Mouse (Mus musculus) myocyte (in vitro differentiated cells): ENCODE data around the gene Brat1.

Experiments
- CEBPB ChIP-seq: IDR thresholded peaks from 2 replicates; pipeline ENCODE4 v1.6.1; 2011; ENCODE audit warnings: mild to moderate bottlenecking, moderate library complexity; ENCODE audit not compliant: poor library complexity, insufficient read depth, severe bottlenecking
- E2F4 ChIP-seq: IDR thresholded peaks from one replicate; pipeline ENCODE4 v1.6.1; 2011; ENCODE audit warnings: mild to moderate bottlenecking, control low read depth, moderate library complexity; ENCODE audit not compliant: insufficient read depth
- MYOD1 ChIP-seq, 3 experiments: IDR thresholded peaks; one replicate each; pipeline ENCODE4 v1.6.1; 2011; ENCODE audit warnings: control low read depth in 2 of 3, low read depth in 2 of 3, mild to moderate bottlenecking in 2 of 3, moderate library complexity in 1 of 3; ENCODE audit not compliant: insufficient read length in 2 of 3, control insufficient read depth in 1 of 3
- MYOG ChIP-seq, 3 experiments: IDR thresholded peaks; one replicate each; pipeline ENCODE4 v1.6.1; 2011; ENCODE audit warnings: control low read depth in 2 of 3, low read depth in 2 of 3, mild to moderate bottlenecking in 2 of 3; ENCODE audit not compliant: insufficient read length in 2 of 3, control insufficient read depth in 1 of 3, insufficient read depth in 1 of 3
- POLR2A ChIP-seq: IDR thresholded peaks from one replicate; pipeline ENCODE4 v1.6.1; 2011; ENCODE audit warnings: low read depth, mild to moderate bottlenecking, control low read depth, moderate library complexity; ENCODE audit not compliant: insufficient read length
- POLR2AphosphoS2 ChIP-seq: IDR thresholded peaks from one replicate; pipeline ENCODE4 v1.6.1; 2011; ENCODE audit warnings: low read depth, control low read depth; ENCODE audit not compliant: insufficient read length
- SRF ChIP-seq: IDR thresholded peaks from one replicate; pipeline ENCODE4 v1.6.1; 2011; ENCODE audit warnings: low read depth; ENCODE audit not compliant: control insufficient read depth, insufficient read length

DNA sequence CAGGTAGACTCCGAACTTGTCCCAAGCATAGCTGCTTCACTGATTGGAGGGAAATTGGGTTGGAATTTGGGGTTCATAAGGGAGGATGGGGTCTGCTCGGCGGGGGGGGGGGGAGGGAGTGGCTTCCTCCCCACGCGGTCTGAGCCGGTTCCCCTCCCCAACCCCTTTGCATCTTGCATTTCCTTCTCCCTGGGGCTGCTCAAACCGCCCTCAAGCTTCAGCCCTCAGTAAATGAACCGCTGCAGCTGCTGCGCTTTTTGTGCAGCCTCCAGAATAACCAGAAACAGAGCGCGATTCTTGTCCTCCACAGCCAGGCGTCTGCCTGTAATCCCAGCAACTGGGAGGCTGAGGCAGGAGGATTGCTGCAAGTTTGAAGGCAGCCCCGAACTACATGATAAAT, 31.4 kb downstream of the Brat1 start:
- TF ChIP-seq MYOG (IDR thresholded peaks at IDR 0.05; ENCODE audit: control insufficient read depth in 1 of 3, insufficient read depth in 1 of 3, insufficient read length in 2 of 3, low read depth in 2 of 3), result no peak
- no peak for TF ChIP-seq POLR2A
- no peak for TF ChIP-seq POLR2AphosphoS2
- no peak for TF ChIP-seq MYOD1 (IDR thresholded peaks at IDR 0.05; ENCODE audit: control insufficient read depth in 1 of 3, insufficient read length in 2 of 3, low read depth in 2 of 3)
- no peak for TF ChIP-seq SRF
- TF ChIP-seq E2F4, result no peak
- TF ChIP-seq CEBPB, result no peak
